Mouse (Mus musculus) T-helper 17 cell (primary cell): ENCODE measurements around the gene Isg20.

Source experiments
- in situ Hi-C, 2 experiments: fragments of 300-600 bp; cut with MboI, MseI; formaldehyde crosslinking; loops; 1 replicate in 1 of 2; 2 replicates in 1 of 2; pipeline ENCODE4 v1.15.1; 2025; ENCODE audit warnings: high pct_unique_total_duplicates in 2 of 2

The Isg20 gene

DNA sequence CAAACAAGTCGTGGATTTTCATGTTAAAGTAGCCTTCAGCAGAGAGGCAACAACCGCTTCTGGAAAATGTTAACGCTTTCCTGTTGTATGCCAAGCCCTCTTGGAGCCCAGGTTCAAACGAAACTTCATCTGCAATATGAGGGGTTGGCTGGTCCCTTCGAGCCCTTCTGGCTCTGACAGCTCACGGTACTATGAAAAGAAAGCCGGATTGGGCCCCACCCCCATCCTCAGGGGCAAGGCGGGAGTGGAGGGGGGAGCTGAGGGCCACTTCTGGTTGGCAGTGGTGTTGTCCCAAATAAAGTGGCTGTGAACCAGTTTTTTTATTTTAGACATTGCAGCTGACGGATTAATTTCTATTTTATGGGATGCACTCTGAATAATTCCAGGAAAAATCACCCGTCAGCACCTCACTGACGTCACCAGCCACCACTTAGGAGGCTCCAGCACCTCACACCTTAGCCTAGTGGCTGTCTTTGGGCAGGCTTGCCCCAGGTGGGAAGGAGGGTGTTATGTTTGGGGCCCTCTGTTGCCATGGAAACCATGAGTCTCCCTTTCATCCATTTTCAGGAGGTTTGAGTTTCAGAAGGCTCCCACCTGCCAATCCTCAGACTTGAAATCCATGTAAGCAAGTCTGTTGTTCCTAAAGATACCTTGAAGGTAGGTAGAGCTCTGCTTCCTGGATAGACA, 40.8 kb downstream of the Isg20 start:
- in situ Hi-C loops = loop anchor here in 1 of 2 experiments (10.0 to 25.0 kb wide), 2 partner anchors 489 to 1667 kb away; no protein-coding TSS in a partner anchor

- in situ Hi-C loops = loop anchor here in 1 of 2 experiments (10.0 to 25.0 kb wide), 2 partner anchors 490 to 1667 kb away; no protein-coding TSS in a partner anchor
These were observed 41.4 kb downstream of the Isg20 start for GRCm38 (mm10) chr7:78954619-78955018.

DNA sequence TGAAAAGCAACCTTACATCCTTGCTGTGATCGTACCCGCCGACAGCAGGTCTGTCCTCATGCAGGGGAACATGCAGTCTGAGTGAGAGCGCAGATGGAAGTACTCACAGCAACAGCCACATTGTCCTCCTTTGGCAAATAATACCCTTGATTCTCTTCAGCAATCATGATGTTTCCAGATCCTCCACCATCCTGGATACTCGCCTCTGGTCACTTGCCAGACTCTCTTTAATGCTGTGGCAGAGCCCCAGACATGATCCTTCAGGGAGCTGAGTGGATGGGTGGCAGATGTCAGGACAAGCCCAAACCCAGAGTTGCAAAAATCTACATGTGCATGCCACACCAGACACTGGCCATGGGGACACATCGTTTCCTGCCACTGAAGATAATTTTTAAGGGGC, 41.9 kb downstream of the Isg20 start:
- in situ Hi-C loops = loop anchor here in 1 of 2 experiments (10.0 to 25.0 kb wide), 2 partner anchors 490 to 1668 kb away; no protein-coding TSS in a partner anchor

DNA sequence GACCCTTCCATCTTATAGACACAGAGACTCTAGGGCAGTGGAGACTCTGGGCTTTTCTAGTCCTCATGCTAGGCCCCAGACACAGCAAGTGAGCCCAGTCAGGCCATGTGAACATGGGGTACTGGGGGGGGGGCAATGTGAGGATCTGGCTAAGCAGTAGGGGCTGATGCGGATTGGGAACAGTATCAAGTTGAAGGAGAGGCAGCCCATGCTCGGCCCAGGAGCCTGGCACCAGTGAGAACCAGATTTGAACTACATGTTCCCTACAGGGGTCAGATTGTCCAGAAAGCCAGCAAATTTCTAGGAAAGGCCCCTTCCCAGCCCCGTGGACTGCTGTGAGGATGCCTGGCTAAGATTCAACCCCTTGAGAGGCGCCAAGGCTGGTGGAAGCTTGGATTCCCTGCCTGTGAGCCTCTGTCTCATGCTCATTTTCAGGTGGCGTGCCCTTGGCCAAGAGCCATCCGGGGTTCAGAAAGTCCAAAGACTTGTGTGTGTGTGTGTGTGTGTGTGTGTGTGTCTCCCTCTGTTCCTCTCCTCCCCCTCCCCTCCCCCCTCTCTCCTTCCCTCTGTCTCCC, 45.4 kb downstream of the Isg20 start:
- in situ Hi-C loops = loop anchor here in 1 of 2 experiments (10.0 to 25.0 kb wide), 2 partner anchors 494 to 1671 kb away; no protein-coding TSS in a partner anchor

DNA sequence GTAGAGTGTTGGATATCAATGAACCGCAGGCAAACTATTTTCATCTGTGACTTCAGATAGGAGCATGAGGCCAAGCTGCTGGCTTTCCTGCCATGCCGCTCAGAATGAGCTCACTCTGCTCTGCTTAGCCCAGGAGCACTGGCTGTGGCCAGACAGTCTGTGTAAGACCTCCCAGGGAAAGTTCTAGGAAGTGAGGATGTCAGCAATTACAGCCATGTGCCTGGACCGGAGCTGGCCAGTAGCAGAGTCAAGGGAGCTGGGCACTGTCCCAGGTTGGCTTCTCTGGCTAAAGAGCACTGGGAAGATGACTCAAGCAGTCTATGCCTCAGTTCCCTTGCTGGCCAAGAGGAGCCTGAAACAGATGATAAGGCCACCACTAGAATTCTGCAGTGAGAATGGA, 50.7 kb downstream of the Isg20 start:
- in situ Hi-C loops = loop anchor here in 1 of 2 experiments (25.0 kb wide), 1 partner anchor 1677 kb away; no protein-coding TSS in a partner anchor
